Mouse (Mus musculus) C2C12 (cell line): Measurements from ENCODE around the gene 1700021F05Rik. TPM values are rescaled to one million over a fixed set of nuclear protein-coding genes. Genes with fewer than 3 reads are reported as not detected.

Source experiments
- H3K27me3 ChIP-seq: one replicate; pipeline ENCODE4 v1.6.1; 2011; ENCODE audit not compliant: control insufficient read depth, insufficient read depth, insufficient read length
- H3K36me3 ChIP-seq: one replicate; pipeline ENCODE4 v1.6.1; 2011; ENCODE audit not compliant: control insufficient read depth, insufficient read depth
- H3K4me3 ChIP-seq: one replicate; pipeline ENCODE4 v1.5.1; 2011; ENCODE audit warnings: mild to moderate bottlenecking, control low read depth; ENCODE audit not compliant: poor library complexity, insufficient read depth, severe bottlenecking
- H3K79me2 ChIP-seq: one replicate; pipeline ENCODE4 v1.6.1; 2011; ENCODE audit not compliant: control insufficient read depth, insufficient read depth
- H3K79me3 ChIP-seq: one replicate; pipeline ENCODE4 v1.6.1; 2011; ENCODE audit warnings: low read depth, control low read depth
- H3ac ChIP-seq: one replicate; pipeline ENCODE3; 2011; ENCODE audit warnings: low read depth; ENCODE audit not compliant: control insufficient read depth, insufficient read length
- CEBPB ChIP-seq: IDR thresholded peaks from one replicate; pipeline ENCODE4 v1.6.1; 2011; ENCODE audit warnings: low read depth, mild to moderate bottlenecking, control low read depth, moderate library complexity
- CTCF ChIP-seq: IDR thresholded peaks from one replicate; pipeline ENCODE4 v1.5.1; 2011; ENCODE audit not compliant: control insufficient read depth, insufficient read depth, insufficient read length
- FOSL1 ChIP-seq: IDR thresholded peaks from one replicate; pipeline ENCODE4 v1.8.0; 2011; ENCODE audit warnings: mild to moderate bottlenecking, low read length; ENCODE audit not compliant: poor library complexity, insufficient read depth, severe bottlenecking
- MAX ChIP-seq: IDR thresholded peaks from one replicate; pipeline ENCODE4 v1.6.1; 2011; ENCODE audit warnings: mild to moderate bottlenecking, control low read depth
- MYOD1 ChIP-seq: IDR thresholded peaks from one replicate; pipeline ENCODE4 v1.6.1; 2011; ENCODE audit warnings: low read depth; ENCODE audit not compliant: control insufficient read depth, insufficient read length
- MYOG ChIP-seq: IDR thresholded peaks from one replicate; pipeline ENCODE4 v1.6.1; 2011; ENCODE audit not compliant: control insufficient read depth, insufficient read length; ENCODE audit errors: extremely low read depth
- USF1 ChIP-seq: IDR thresholded peaks from one replicate; pipeline ENCODE4 v1.6.1; 2011; ENCODE audit warnings: low read depth, mild to moderate bottlenecking, control low read depth, moderate library complexity
- polyA plus RNA-seq: library from polyadenylated mRNA; unstranded; fragments of >200 nt; fragmentation: generic; extraction: Trizol; gene quantifications from one replicate; pipeline ENCODE4 v1.2.1, GENCODE M21; 2012; ENCODE audit warnings: missing spikeins

1700021F05Rik gene
- polyA plus RNA-seq, 1 experiment = 28.2 TPM

DNA sequence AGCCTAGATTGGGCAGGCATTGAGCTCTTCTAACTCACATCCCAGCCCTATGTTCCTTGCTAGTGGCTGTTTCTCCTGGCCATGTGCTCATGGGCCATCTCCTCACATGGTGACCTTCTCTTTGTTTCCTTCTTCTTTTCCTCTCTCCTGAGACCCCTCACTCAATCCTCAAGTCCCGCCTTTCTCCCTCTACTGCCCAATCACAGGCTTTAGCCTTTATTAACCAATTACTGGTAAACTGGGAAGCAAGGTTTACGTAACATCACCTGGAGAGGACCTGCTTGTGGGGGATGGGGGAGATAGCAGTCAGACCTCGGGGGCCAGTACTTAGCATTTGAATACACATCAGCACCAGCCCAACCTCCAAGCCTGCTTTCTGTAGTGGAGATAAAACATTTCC is 10.6 kb upstream of the 1700021F05Rik start:
- no peak for TF ChIP-seq MAX
- TF ChIP-seq CEBPB = no peak
- TF ChIP-seq MYOD1 = no peak
- no peak for TF ChIP-seq MYOG
- no peak for TF ChIP-seq USF1

DNA sequence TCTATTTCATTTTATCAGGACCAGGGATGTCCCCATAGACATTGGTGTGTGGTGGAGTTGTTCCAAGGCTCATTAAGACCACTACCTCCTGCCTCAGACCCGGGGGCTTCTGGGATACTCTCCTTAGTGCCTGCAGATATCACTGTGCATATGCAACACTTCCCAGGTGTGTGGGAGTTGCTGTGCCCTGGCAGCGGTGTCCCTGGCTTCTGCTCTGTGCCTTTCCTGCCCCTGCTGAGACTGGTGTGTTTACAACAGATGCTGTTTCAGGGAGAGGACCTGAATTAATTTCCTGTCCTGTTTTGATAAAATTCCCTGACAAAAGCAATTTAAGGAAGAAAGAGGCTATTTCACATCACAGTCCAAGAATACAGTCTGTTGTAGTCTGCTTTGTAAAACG is 10.1 kb upstream of the 1700021F05Rik start:
- TF ChIP-seq MAX = no peak
- no peak for TF ChIP-seq CTCF
- TF ChIP-seq MYOD1 = no peak
- no peak for TF ChIP-seq FOSL1
- TF ChIP-seq MYOG = no peak
- no peak for TF ChIP-seq USF1
- no peak for TF ChIP-seq CEBPB
- Histone ChIP-seq H3K36me3 (no peaks in the 10 kb centered on the region), H3K79me3 (no peaks in the 10 kb centered on the region), H3K4me3 (no peak overlapping the region), H3ac (no peak overlapping the region), H3K79me2 (no peaks in the 10 kb centered on the region), H3K27me3 (peaks cover 10% of the 10 kb centered on the region)

More for the DNA sequence above, 10.6 kb upstream of the 1700021F05Rik start:
- Histone ChIP-seq H3K36me3 (no peaks in the 10 kb centered on the region), H3K79me2 (no peaks in the 10 kb centered on the region), H3K27me3 (peaks cover 10% of the 10 kb centered on the region), H3ac (no peak overlapping the region), H3K4me3 (no peak overlapping the region), H3K79me3 (no peaks in the 10 kb centered on the region)

DNA sequence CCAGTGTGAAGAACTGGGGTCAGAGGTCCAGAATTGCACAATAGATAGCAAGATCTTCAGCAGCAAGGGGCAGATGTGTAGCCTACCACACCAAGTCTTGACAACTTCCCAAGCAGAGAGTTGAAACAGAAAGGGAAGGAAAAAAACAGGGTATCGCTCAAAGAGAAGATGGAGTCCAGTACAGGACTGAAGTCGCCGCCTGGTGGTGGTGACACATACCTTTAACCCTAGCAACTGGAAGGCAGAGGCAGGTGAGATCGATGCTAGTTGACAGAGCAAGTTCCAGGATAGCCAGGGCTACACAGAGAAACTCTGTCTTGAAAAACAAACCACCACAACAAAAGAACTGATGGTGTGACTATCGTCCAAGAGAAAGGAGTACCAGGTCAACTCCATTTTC is 8.6 kb upstream of the 1700021F05Rik start:
- Histone ChIP-seq H3K36me3 (no peaks in the 10 kb centered on the region), H3K79me2 (no peaks in the 10 kb centered on the region), H3K27me3 (peaks cover 10% of the 10 kb centered on the region), H3K79me3 (no peaks in the 10 kb centered on the region), H3K4me3 (no peak overlapping the region), H3ac (no peak overlapping the region)
- no peak for TF ChIP-seq CTCF
- no peak for TF ChIP-seq CEBPB
- TF ChIP-seq FOSL1 = no peak
- no peak for TF ChIP-seq MYOG
- no peak for TF ChIP-seq MYOD1
- TF ChIP-seq USF1 = no peak
- TF ChIP-seq MAX = no peak

DNA sequence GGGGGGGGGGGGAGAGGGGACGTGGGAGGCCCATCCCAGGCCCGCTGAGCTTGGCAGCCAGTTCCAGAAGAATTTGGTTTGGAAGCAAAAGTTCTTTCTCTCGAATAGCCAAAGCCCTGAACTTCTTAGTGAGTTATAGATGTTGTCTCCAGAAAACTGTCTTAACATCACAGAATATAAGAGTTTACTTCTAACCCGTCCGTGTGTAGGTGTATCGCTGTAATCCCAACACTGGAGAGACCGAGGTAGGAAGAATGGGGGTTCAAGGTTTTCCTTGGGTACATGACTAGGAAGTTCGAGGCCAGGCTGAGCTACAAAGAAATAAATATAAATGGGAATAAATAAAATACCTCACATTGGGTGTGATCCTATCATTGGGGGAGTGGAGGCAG is 355 bp upstream of the 1700021F05Rik start:
- no peak for TF ChIP-seq MAX
- Histone ChIP-seq H3K4me3 (peak overlapping the region; percentile 94), H3K36me3 (peaks cover 6% of the 10 kb centered on the region), H3K79me3 (peaks cover 9% of the 10 kb centered on the region), H3ac (no peak overlapping the region), H3K27me3 (no peaks in the 10 kb centered on the region), H3K79me2 (peaks cover 36% of the 10 kb centered on the region)

DNA sequence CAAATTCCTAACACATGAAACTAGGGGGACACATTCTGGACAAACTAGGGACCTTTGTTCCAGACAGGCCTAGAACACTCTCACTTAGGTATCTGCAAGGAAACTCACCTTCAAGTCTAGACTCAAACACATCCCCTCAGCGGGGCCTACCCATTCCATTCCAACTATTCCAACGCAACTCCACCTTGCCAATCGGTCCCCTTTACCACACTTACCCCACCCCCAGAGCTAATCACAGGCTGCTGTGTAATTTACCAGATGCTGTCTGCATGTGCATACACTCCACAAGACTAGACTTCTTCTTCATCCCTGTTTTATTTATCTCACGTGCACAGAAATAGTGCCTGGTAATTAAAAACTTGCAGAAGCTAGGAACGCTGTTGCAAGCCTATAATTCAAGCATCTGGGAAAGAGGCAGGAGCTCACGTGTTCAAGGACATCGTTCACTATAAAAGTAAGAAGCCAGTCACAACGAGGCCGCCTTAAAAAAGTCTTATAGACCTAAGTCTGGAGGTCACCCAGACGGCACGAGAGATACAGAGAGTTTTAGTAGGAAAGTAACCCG is 966 bp downstream of the 1700021F05Rik start:
- Histone ChIP-seq H3K36me3 (peaks cover 16% of the 10 kb centered on the region), H3K79me3 (peaks cover 9% of the 10 kb centered on the region), H3K79me2 (peaks cover 36% of the 10 kb centered on the region), H3K4me3 (peak overlapping the region; percentile 94), H3K27me3 (no peaks in the 10 kb centered on the region), H3ac (peak overlapping the region; percentile 92)
- TF ChIP-seq FOSL1 = no peak
- TF ChIP-seq USF1 = peak; percentile 12

DNA sequence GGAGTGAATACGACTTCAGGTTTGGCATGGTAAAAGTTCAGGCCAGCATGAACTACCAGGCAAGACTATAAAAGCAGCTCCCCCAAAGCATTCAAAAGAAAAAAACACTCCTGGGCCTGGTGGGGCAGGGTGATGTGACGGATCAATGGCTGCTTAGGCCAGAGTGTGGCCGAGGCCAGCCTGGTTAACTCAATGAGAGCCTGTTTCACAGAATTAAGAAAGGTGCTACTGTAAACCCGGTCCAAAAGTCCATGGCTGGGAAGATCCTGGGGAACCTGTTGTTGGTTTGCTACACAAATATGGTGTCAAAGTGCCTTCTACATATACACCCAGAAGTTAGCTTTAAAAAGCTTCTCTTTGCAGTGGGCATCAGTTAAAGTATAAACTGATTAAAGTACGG is 2.0 kb downstream of the 1700021F05Rik start:
- TF ChIP-seq MYOD1 = no peak
- no peak for TF ChIP-seq FOSL1

More for the DNA sequence above, 2.0 kb downstream of the 1700021F05Rik start:
- peaks cover 16% of the 10 kb centered on the region for H3K36me3 ChIP-seq
- H3K27me3 ChIP-seq = no peaks in the 10 kb centered on the region
- no peak overlapping the region for H3K4me3 ChIP-seq
- H3K79me3 ChIP-seq = peaks cover 9% of the 10 kb centered on the region
- H3K79me2 ChIP-seq = peaks cover 36% of the 10 kb centered on the region
- H3ac ChIP-seq = no peak overlapping the region
